Mouse (Mus musculus) bone marrow, adult 2 months (tissue): ENCODE data around the gene 1810055G02Rik. TPM values are rescaled to one million over a fixed set of nuclear protein-coding genes. Genes with fewer than 3 reads are reported as not detected.
A peak's percentile ranks its signal among the peaks of the same experiment; 100 is the strongest.

Experiments used
- H3K27ac ChIP-seq: fragments of 200-500 bp; 2 replicates; pipeline ENCODE4 v1.5.1; 2012; ENCODE audit warnings: low read depth, mild to moderate bottlenecking, control low read depth, inconsistent platforms, low read length; ENCODE audit not compliant: control insufficient read depth, poor library complexity, insufficient read depth
- H3K4me1 ChIP-seq: fragments of 200-500 bp; 2 replicates; pipeline ENCODE4 v1.6.1; 2011; ENCODE audit warnings: low read length; ENCODE audit not compliant: control insufficient read depth, insufficient read depth
- H3K4me3 ChIP-seq: fragments of 200-500 bp; replicated peaks from 2 replicates; pipeline ENCODE3; 2011; ENCODE audit warnings: mild to moderate bottlenecking, low read depth, low read length, control low read depth; ENCODE audit not compliant: control insufficient read depth
- CTCF ChIP-seq: fragments of 200-500 bp; IDR thresholded peaks from 2 replicates; pipeline ENCODE4 v1.5.1; 2011; ENCODE audit warnings: low read length, control low read depth; ENCODE audit not compliant: control insufficient read depth, insufficient read depth
- POLR2A ChIP-seq: fragments of 200-500 bp; IDR thresholded peaks from 2 replicates; pipeline ENCODE4 v1.6.1; 2011; ENCODE audit warnings: low read depth, mild to moderate bottlenecking, control low read depth, low read length, borderline replicate concordance; ENCODE audit not compliant: control insufficient read depth
- WGBS: fragments of 180-500 bp; shearing (Covaris S2); methylation state at CpG from one replicate; pipeline ENCODE4 v1.1.7; 2018; 5-methylcytosine and 5-hydroxymethylcytosine counted together
- polyA plus RNA-seq: library from polyadenylated mRNA; stranded (reverse); fragments of >200 nt; gene quantifications from 2 replicates; pipeline ENCODE4 v1.2.4, GENCODE M21; 2011; ENCODE audit warnings: low replicate concordance; ENCODE audit not compliant: missing spikeins, insufficient read depth, insufficient read length

1810055G02Rik gene
- polyA plus RNA-seq, 1 experiment: 6.0 TPM

- Histone ChIP-seq H3K4me1 (no peaks in the 10 kb centered on the region; the same call in 1 of the 2 replicates), H3K27ac (0 out of 2 replicates have a peak overlapping the region, but pooled peaks have one; percentile 39), H3K4me3 (peak overlapping the region; percentile 62)
- TF ChIP-seq POLR2A (no peak), CTCF (no peak)
- WGBS: 11% methylated on average over 13 of the region's 13 CpGs
These were observed 35.9 kb downstream of the 1810055G02Rik start for GRCm38 (mm10) chr19:3743851-3744512.

GRCm38 (mm10) chr19:3752621-3753239 lies 44.6 kb downstream of the 1810055G02Rik start:
- no peak for TF ChIP-seq POLR2A
- TF ChIP-seq CTCF: no peak
- Histone ChIP-seq H3K27ac (no peak overlapping the region), H3K4me1 (no peaks in the 10 kb centered on the region; the same call in 1 of the 2 replicates), H3K4me3 (no peak overlapping the region)
- 29% methylated on average over 8 of the region's 8 CpGs for WGBS

DNA sequence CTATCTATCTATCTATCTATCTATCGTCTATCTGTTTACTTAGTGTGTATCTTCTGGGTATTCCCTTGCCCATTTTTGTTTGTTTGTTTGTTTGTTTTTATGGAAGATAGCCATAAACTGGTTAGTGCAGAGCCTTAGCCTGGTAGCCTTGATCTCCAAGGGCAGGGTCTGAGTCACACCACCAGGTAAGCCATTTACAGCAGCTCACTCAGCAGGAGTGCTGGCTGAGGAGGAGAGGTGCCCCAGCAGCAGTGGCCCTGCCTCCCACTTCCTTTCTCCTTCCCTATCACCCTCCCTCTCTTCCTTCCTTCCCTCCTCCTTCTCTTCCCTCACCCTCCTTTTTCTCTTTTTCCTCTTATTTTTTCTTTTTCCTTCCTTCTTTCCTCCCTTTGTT lies 45.1 kb downstream of the 1810055G02Rik start:
- Histone ChIP-seq H3K27ac (no peak overlapping the region), H3K4me3 (no peak overlapping the region), H3K4me1 (no peaks in the 10 kb centered on the region; the same call in 1 of the 2 replicates)
- WGBS: 77% methylated on average over 1 of the region's 1 CpGs
- TF ChIP-seq POLR2A (no peak), CTCF (no peak)

- WGBS: 18% methylated on average over 8 of the region's 8 CpGs
- no peak for TF ChIP-seq POLR2A
- TF ChIP-seq CTCF: no peak
- Histone ChIP-seq H3K4me3 (no peak overlapping the region), H3K27ac (no peak overlapping the region), H3K4me1 (no peaks in the 10 kb centered on the region; the same call in 1 of the 2 replicates)
These were observed 45.6 kb downstream of the 1810055G02Rik start for GRCm38 (mm10) chr19:3753738-3754137.

DNA sequence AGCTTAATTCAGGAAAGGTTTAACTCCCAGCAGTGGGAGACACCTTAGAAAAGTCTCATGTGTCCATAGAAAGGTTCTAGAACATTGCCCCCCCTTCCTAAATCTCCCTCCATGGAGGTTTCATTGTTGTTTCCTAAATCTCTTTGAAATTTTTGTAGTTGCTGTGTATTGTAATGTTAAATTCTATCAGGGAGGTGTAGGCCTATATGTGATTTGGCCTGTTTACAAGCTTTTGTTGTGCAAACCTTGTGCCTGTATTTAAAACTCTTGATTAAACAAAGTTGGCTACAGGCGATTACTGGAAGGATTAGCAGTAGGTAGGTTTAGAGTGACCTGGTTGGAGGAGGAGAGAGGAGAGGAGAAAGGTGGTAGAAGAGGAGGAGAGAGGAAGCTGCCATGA lies 49.8 kb downstream of the 1810055G02Rik start:
- no peak overlapping the region for H3K27ac ChIP-seq
- H3K4me3 ChIP-seq: no peak overlapping the region
- no peak for TF ChIP-seq POLR2A
- TF ChIP-seq CTCF: no peak
- WGBS: 66% methylated on average over 1 of the region's 1 CpGs
- no peaks in the 10 kb centered on the region; the same call in 1 of the 2 replicates for H3K4me1 ChIP-seq

DNA sequence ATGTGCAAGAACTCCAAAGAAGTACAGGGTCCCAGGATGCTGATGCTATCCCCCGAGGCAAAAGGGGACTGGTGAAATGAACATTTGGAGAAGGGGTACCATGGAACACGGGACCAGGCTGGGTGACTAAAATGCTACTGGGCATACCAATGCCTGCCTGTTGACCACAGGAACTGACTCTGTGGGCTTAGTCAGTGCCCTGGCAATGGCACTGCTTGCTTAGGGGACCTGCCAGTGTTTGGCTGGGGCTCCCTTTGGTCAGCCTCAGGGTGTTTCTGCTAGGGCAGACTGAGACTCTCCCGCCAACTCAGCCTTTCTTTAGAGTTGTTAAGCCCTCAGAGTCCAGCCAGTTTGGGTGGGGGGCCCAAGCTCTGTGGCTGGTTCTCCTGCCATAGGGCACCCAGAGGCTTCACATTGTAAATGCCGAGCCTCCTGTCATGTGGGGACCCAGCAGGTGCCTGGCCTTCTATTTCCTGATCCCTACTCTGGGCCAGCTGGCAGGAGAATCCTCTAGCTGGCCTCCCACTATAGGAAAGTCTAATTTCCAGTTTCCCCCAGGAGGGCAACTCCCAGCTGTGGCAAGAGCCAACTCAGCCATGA lies 57.2 kb downstream of the 1810055G02Rik start:
- no peak for TF ChIP-seq POLR2A
- no peak for TF ChIP-seq CTCF
- Histone ChIP-seq H3K27ac (no peak overlapping the region), H3K4me3 (no peak overlapping the region), H3K4me1 (peaks cover 2% of the 10 kb centered on the region; the same call in 1 of the 2 replicates)
- WGBS: 76% methylated on average over 4 of the region's 4 CpGs

DNA sequence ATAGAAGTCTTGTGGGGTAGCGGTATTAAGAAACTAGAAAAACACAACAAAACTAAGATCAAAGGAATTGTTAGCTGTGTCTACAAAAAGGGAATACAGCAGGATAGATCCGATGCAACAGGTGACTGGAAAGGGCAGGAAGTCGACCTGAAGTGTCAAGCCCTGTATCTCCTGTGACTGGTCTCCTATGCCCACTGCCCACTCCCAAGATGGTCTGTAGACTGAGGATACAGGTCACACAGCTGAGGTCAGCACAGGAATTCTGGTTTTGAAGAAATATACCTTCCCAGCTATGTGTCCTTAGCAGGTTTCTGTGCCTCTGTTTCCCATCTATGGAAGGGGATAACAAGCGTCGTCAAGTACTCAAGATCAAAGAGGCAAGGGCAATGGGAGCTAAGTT lies 58.3 kb downstream of the 1810055G02Rik start:
- Histone ChIP-seq H3K4me1 (peaks cover 2% of the 10 kb centered on the region; the same call in 1 of the 2 replicates), H3K27ac (no peak overlapping the region), H3K4me3 (no peak overlapping the region)
- 88% methylated on average over 5 of the region's 5 CpGs for WGBS
- no peak for TF ChIP-seq POLR2A
- TF ChIP-seq CTCF: no peak

- H3K4me3 ChIP-seq: peak within 1 kb of the TSS; percentile 68
- under 1% methylated on average over 39 of the region's 39 CpGs for WGBS
These were observed 59.2 kb downstream of the 1810055G02Rik start, which contains the start of gene Kmt5b for GRCm38 (mm10) chr19:3767276-3767780. TSS of gene Kmt5b (plus strand) at chr19:3767421.

More at GRCm38 (mm10) chr19:3767276-3767780, 59.2 kb downstream of the 1810055G02Rik start, which contains the start of gene Kmt5b:
- TF ChIP-seq POLR2A (0 out of 2 replicates have a peak, but pooled peaks have one; percentile 91), CTCF (no peak)
- H3K27ac ChIP-seq: peak within 1 kb of the TSS; percentile 100
- H3K4me1 ChIP-seq: peaks cover 2% of the 10 kb centered on the region; the same call in 1 of the 2 replicates

Other genes starting within 250 kb of the 1810055G02Rik start
- 31.2 and 34.6 TPM in 2 replicates for gene Ppp6r3, start 132.5 kb upstream of the 1810055G02Rik start, polyA plus RNA-seq
- gene Lrp5, start 21.7 kb upstream of the 1810055G02Rik start, polyA plus RNA-seq: 4.5 and 5.8 TPM in 2 replicates
- gene Kmt5b, start 59.1 kb downstream of the 1810055G02Rik start, polyA plus RNA-seq: 24.3 and 43.2 TPM in 2 replicates
- gene Chka, start 143.5 kb downstream of the 1810055G02Rik start, polyA plus RNA-seq: 9.2 and 17.3 TPM in 2 replicates
- gene Tcirg1, start 198.8 kb downstream of the 1810055G02Rik start, polyA plus RNA-seq: 116 and 292 TPM in 2 replicates
- gene Ndufs8, start 204.5 kb downstream of the 1810055G02Rik start, polyA plus RNA-seq: 41.6 and 58.3 TPM in 2 replicates
- gene Aldh3b1, start 221.5 kb downstream of the 1810055G02Rik start, polyA plus RNA-seq: 12.7 and 47.1 TPM in 2 replicates
- 80.1 and 177 TPM in 2 replicates for gene Unc93b1, start 226.9 kb downstream of the 1810055G02Rik start, polyA plus RNA-seq